Mouse (Mus musculus): Measurements from ENCODE around the gene Ino80b.

DNA sequence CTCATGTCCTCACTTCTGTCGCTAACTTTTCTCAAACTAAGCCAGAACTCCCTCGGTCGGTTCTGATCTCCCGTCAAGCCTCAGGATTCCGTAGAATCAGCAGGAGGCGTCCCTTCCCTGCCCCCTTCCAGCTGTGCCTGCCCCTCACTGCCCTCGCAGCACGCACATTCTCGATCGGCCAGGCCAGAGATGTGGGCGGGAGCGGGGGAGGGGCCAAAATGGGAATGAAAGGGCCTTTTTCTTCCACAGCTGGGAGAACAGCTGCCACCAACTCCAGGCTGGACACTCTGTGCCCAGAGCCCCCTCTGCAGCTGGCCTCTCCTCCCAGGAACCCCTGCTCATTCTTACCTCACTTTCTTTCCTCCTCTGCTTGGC is 12.3 kb upstream of the Ino80b start:
- TF ChIP-seq CTCF (IDR thresholded peaks at IDR 0.05; ENCODE audit: borderline replicate concordance, extremely low read depth, insufficient read depth, insufficient read length): no peak
- no peak for TF ChIP-seq POLR2A (IDR thresholded peaks at IDR 0.05; ENCODE audit: borderline replicate concordance, extremely low read depth, insufficient read depth, insufficient read length, poor library complexity, severe bottlenecking)

All from brain, embryonic 14.5 days (tissue).